Mouse (Mus musculus): Measurements from ENCODE around the gene Rplp2.

GRCm38 (mm10) chr7:141437178-141438120, 9.7 kb upstream of the Rplp2 start, which contains the start of gene Slc25a22:
- TF ChIP-seq CTCF (IDR thresholded peaks at IDR 0.05): peak; percentile 94
- TF ChIP-seq EP300 (IDR thresholded peaks at IDR 0.05; ENCODE audit: insufficient read depth, low read depth, low read length): 0 out of 2 replicates have a peak, but pooled peaks have one; percentile 43
